Mouse (Mus musculus): ENCODE data around the gene Otud3.

DNA sequence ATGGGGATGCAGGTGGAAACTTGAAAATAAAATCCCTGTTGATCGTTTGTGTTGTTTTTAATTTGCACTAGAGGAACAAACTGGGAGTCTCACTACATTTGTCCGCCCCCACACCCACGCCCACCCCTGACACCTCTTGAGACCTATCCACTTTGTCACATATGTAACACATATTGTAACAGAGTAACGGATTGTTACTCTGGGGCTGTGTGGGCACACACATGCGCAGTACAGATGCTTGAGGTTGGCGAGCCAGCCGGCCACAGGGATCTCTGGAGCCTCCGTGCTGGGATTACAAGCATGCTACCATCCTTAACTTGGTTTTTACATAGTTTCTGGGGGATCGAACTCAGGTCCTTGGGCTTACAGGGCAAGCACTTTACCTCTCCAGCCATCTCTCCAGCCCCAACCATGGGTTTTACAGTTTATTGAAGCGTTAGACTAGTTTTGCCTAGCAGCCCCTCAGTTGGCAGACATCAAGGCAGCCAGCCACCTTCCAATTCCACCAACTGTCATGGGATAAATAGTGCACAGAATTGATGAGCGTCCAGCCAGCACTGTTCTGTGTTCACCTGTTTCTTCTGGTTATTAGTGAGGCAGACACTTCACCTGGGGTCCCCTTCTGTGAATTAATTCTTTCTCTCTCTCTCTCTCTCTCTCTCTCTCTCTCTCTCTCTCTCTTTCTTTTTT is 20.9 kb upstream of the Otud3 start:
- TF ChIP-seq CTCF (IDR thresholded peaks at IDR 0.05; ENCODE audit: borderline replicate concordance, extremely low read depth, insufficient read depth, insufficient read length) (no peak), POLR2A (IDR thresholded peaks at IDR 0.05; ENCODE audit: borderline replicate concordance, extremely low read depth, insufficient read depth, insufficient read length, poor library complexity, severe bottlenecking) (no peak)

All from brain, embryonic 14.5 days (tissue).